Mouse (Mus musculus) thymus, adult 2 months (tissue): Measurements from ENCODE around the gene Notch3. TPM values are rescaled to one million over a fixed set of nuclear protein-coding genes. Genes with fewer than 3 reads are reported as not detected.
A peak's percentile ranks its signal among the peaks of the same experiment; 100 is the strongest.

ENCODE experiments used
- DNase-seq: peaks from one replicate; pipeline ENCODE4 v3.0.0; 2021
- H3K27ac ChIP-seq: fragments of 200-500 bp; 2 replicates; pipeline ENCODE4 v1.5.1; 2012; ENCODE audit warnings: low read length, control low read depth; ENCODE audit not compliant: control insufficient read depth, insufficient read depth
- H3K27me3 ChIP-seq: fragments of 200-500 bp; 2 replicates; pipeline ENCODE4 v1.6.1; 2012; ENCODE audit warnings: mild to moderate bottlenecking, low read length, moderate library complexity, mixed read lengths; ENCODE audit not compliant: control insufficient read depth, insufficient read depth
- H3K36me3 ChIP-seq: fragments of 200-500 bp; 2 replicates; pipeline ENCODE4 v1.6.1; 2012; ENCODE audit warnings: mild to moderate bottlenecking, low read length, moderate library complexity; ENCODE audit not compliant: control insufficient read depth, insufficient read depth
- H3K4me1 ChIP-seq: fragments of 200-500 bp; replicated peaks from 2 replicates; pipeline ENCODE4 v1.6.1; 2012; ENCODE audit warnings: low read length; ENCODE audit not compliant: control insufficient read depth, insufficient read depth
- H3K4me3 ChIP-seq: fragments of 200-500 bp; 2 replicates; pipeline ENCODE4 v1.5.1; 2012; ENCODE audit warnings: mild to moderate bottlenecking, low read length, control low read depth, moderate library complexity; ENCODE audit not compliant: control insufficient read depth, insufficient read depth
- CTCF ChIP-seq: fragments of 200-500 bp; IDR thresholded peaks from 2 replicates; pipeline ENCODE4 v1.5.1; 2012; ENCODE audit warnings: mild to moderate bottlenecking, control low read depth, low read length, moderate library complexity, borderline replicate concordance; ENCODE audit not compliant: control insufficient read depth, poor library complexity, insufficient read depth; ENCODE audit errors: extremely low read depth
- POLR2A ChIP-seq: fragments of 200-500 bp; IDR thresholded peaks from 2 replicates; pipeline ENCODE4 v1.6.1; 2012; ENCODE audit warnings: mild to moderate bottlenecking, low read length, control low read depth, moderate library complexity; ENCODE audit not compliant: control insufficient read depth, poor library complexity, insufficient read depth; ENCODE audit errors: extremely low read depth
- WGBS: fragments of 180-500 bp; shearing (Covaris S2); methylation state at CpG from one replicate; pipeline ENCODE4 v1.1.7; 2018; 5-methylcytosine and 5-hydroxymethylcytosine counted together
- polyA plus RNA-seq: library from polyadenylated mRNA; depleted of rRNA; stranded (reverse); fragments of >200 nt; gene quantifications from 2 replicates; pipeline ENCODE4 v1.2.3, GENCODE M21; 2012; rRNA removed

Notch3 gene
- polyA plus RNA-seq, 1 experiment, result 63.0 TPM

DNA sequence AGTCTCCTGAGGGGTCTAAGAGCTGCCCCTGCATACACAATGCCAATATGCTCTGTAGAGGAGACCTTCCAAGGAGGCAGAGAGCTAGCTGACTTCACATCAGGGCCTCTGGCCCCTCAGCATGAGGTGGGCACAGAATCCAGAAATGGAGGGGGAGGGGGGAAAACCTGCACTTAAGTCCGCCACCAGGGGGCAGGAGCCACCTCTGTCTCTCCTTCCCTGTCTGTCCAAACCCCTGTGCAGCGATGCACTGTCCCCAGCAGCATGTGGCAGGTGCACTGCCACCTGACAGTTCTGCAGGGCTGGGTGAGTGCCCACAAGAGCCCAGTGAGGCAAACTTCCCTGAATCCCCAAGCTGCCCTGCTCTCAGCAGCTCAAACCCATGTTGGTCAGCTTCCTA is 91.5 kb downstream of the Notch3 start:
- Histone ChIP-seq H3K4me3 (no peak overlapping the region), H3K4me1 (no peaks in the 10 kb centered on the region), H3K36me3 (no peaks in the 10 kb centered on the region), H3K27me3 (no peaks in the 10 kb centered on the region), H3K27ac (no peak overlapping the region)
- DNase-seq, result peak; percentile 47
- TF ChIP-seq POLR2A (no peak), CTCF (peak; percentile 89)
- 10% methylated on average over 2 of the region's 2 CpGs for WGBS

DNA sequence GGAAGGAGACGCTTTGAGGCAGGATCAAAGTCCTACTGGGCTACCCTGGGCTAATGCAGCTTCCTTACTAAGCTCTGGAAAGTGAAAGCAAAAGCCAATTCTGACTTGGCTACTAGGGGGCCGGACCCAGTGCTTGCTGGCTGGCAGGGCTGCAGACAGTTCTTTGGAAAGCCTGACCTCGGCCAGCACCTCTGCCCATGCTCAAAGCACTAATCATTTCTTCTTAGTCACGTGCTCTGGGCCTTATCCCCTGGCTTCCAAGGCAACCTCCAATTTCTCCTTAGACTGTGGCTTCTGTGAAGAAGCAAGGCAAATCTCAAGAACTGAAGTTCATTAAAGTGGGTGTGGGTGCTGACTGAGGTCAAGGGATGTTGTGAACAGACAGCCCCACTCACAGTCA is 92.0 kb downstream of the Notch3 start:
- no peak for DNase-seq
- WGBS, result 62% methylated on average over 4 of the region's 4 CpGs
- Histone ChIP-seq H3K36me3 (no peaks in the 10 kb centered on the region), H3K4me3 (no peak overlapping the region), H3K4me1 (no peaks in the 10 kb centered on the region), H3K27ac (no peak overlapping the region), H3K27me3 (no peaks in the 10 kb centered on the region)
- TF ChIP-seq POLR2A (no peak), CTCF (no peak)

DNA sequence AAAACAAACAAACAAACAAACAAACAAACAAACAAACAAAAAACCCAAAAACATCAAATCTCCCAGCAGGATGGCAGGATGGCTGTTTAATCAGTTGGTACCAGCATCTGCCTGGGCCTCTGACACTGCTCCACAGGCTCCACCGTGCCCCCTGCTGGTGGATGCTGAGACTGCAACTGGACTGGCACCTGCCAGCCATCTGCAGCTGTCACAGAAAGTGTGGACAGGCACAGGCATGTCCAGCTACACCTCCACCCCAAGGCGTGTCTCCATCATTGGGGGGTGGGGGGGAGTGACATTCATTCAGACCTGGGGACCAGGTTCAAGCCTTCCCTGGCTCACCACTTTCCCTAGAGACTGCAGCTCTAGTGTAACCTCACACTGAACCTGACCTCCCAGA is 93.3 kb downstream of the Notch3 start:
- 0% methylated on average over 2 of the region's 2 CpGs for WGBS
- peak; percentile 87 for DNase-seq

More for the DNA sequence above, 93.3 kb downstream of the Notch3 start:
- TF ChIP-seq POLR2A, result no peak
- peak; percentile 98 for TF ChIP-seq CTCF
- no peaks in the 10 kb centered on the region for H3K4me1 ChIP-seq
- H3K27me3 ChIP-seq, result no peaks in the 10 kb centered on the region
- H3K4me3 ChIP-seq, result no peak overlapping the region
- no peak overlapping the region for H3K27ac ChIP-seq
- no peaks in the 10 kb centered on the region for H3K36me3 ChIP-seq

Other genes with a start within 250 kb of the Notch3 start
- 15.8 and 17.2 TPM in 2 replicates for gene Rrp1b, start 130.8 kb downstream of the Notch3 start, polyA plus RNA-seq
- 0.32 and 0.54 TPM in 2 replicates for gene Hsf2bp, start 130.5 kb downstream of the Notch3 start, polyA plus RNA-seq
- gene Ephx3, start 22.7 kb upstream of the Notch3 start, polyA plus RNA-seq, result 1.9 and 2.0 TPM in 2 replicates
- gene Brd4, start 117.9 kb upstream of the Notch3 start, polyA plus RNA-seq, result 107 and 136 TPM in 2 replicates
- gene Akap8, start 154.4 kb upstream of the Notch3 start, polyA plus RNA-seq, result 169 and 177 TPM in 2 replicates
- gene Akap8l, start 183.8 kb upstream of the Notch3 start, polyA plus RNA-seq, result 191 and 196 TPM in 2 replicates
- 57.1 and 71.0 TPM in 2 replicates for gene Wiz, start 222.6 kb upstream of the Notch3 start, polyA plus RNA-seq
- 541 and 555 TPM in 2 replicates for gene Rasal3, start 236.7 kb upstream of the Notch3 start, polyA plus RNA-seq